Mouse (Mus musculus) liver, adult 2 months (tissue): Measurements from ENCODE around the gene Spata48. TPM values are rescaled to one million over a fixed set of nuclear protein-coding genes. Genes with fewer than 3 reads are reported as not detected.

Source experiments
- DNase-seq: peaks from one replicate; pipeline ENCODE4 v3.0.0-alpha.2; 2011; ENCODE audit warnings: low read depth, low spot score; ENCODE audit errors: extremely low read depth
- H3K27ac ChIP-seq: fragments of 200-500 bp; replicated peaks from 2 replicates; pipeline ENCODE4 v1.5.1; 2012; ENCODE audit warnings: low read depth, mild to moderate bottlenecking, control low read depth, inconsistent platforms, low read length; ENCODE audit not compliant: insufficient read depth
- H3K27me3 ChIP-seq: fragments of 200-500 bp; 2 replicates; pipeline ENCODE4 v1.6.1; 2012; ENCODE audit warnings: mild to moderate bottlenecking, moderate library complexity, low read length, inconsistent platforms; ENCODE audit not compliant: control insufficient read depth, insufficient read depth
- H3K36me3 ChIP-seq: fragments of 200-500 bp; 2 replicates; pipeline ENCODE4 v1.6.1; 2012; ENCODE audit warnings: low read length, inconsistent platforms; ENCODE audit not compliant: control insufficient read depth, insufficient read depth
- H3K4me1 ChIP-seq: fragments of 200-500 bp; 2 replicates; pipeline ENCODE4 v1.6.1; 2011; ENCODE audit warnings: low read length; ENCODE audit not compliant: control insufficient read depth, insufficient read depth
- H3K4me3 ChIP-seq: fragments of 200-500 bp; 2 replicates; pipeline ENCODE4 v1.5.1; 2011; ENCODE audit warnings: low read depth, mild to moderate bottlenecking, control low read depth, low read length, moderate library complexity; ENCODE audit not compliant: insufficient read depth
- H3K79me2 ChIP-seq: fragments of 200-500 bp; 2 replicates; pipeline ENCODE4 v1.6.1; 2012; ENCODE audit warnings: inconsistent platforms, mild to moderate bottlenecking, low read length, moderate library complexity; ENCODE audit not compliant: control insufficient read depth, insufficient read depth
- H3K9ac ChIP-seq: fragments of 200-500 bp; 2 replicates; pipeline ENCODE4 v1.6.1; 2012; ENCODE audit warnings: low read depth, mild to moderate bottlenecking, control low read depth, inconsistent platforms, low read length
- CTCF ChIP-seq: fragments of 200-500 bp; IDR thresholded peaks from 2 replicates; pipeline ENCODE4 v1.5.1; 2011; ENCODE audit warnings: low read depth, low read length, control low read depth
- POLR2A ChIP-seq: fragments of 200-500 bp; IDR thresholded peaks from 2 replicates; pipeline ENCODE4 v1.6.1; 2011; ENCODE audit warnings: low read length, control low read depth; ENCODE audit not compliant: insufficient read depth; ENCODE audit errors: extremely low read depth
- WGBS: fragments of 180-500 bp; shearing (Covaris S2); methylation state at CpG from one replicate; pipeline ENCODE4 v1.1.7; 2018; 5-methylcytosine and 5-hydroxymethylcytosine counted together
- polyA plus RNA-seq: library from polyadenylated mRNA; depleted of rRNA; stranded (reverse); fragments of >200 nt; gene quantifications from 2 replicates; pipeline ENCODE4 v1.2.3, GENCODE M21; 2012
- total RNA-seq: library from RNA; depleted of rRNA; stranded (reverse); fragments of >200 nt; gene quantifications from 2 replicates; pipeline ENCODE4 v1.2.3, GENCODE M21; 2014

The Spata48 gene
- total and polyA plus RNA-seq, 2 experiments, result not detected

- no peaks in the 10 kb centered on the region for H3K79me2 ChIP-seq
- 65% methylated on average over 5 of the region's 5 CpGs for WGBS
- no peaks in the 10 kb centered on the region for H3K36me3 ChIP-seq
- H3K27me3 ChIP-seq, result no peaks in the 10 kb centered on the region
- no peaks in the 10 kb centered on the region for H3K4me1 ChIP-seq
- no peak overlapping the region for H3K4me3 ChIP-seq
- TF ChIP-seq POLR2A (no peak), CTCF (no peak)
- no peak overlapping the region for H3K27ac ChIP-seq
- H3K9ac ChIP-seq, result no peak overlapping the region
- DNase-seq, result no peak
Observed at GRCm38 (mm10) chr11:11521908-11522441, 60.1 kb downstream of the Spata48 start.

- Histone ChIP-seq H3K4me3 (no peak overlapping the region), H3K9ac (no peak overlapping the region), H3K27ac (no peak overlapping the region), H3K27me3 (no peaks in the 10 kb centered on the region), H3K4me1 (no peaks in the 10 kb centered on the region), H3K79me2 (no peaks in the 10 kb centered on the region), H3K36me3 (no peaks in the 10 kb centered on the region)
- TF ChIP-seq POLR2A (no peak), CTCF (no peak)
- 74% methylated on average over 11 of the region's 11 CpGs for WGBS
- no peak for DNase-seq
Observed at GRCm38 (mm10) chr11:11528760-11529159, 66.9 kb downstream of the Spata48 start.

- H3K79me2 ChIP-seq, result no peaks in the 10 kb centered on the region
- no peaks in the 10 kb centered on the region for H3K36me3 ChIP-seq
- no peaks in the 10 kb centered on the region for H3K4me1 ChIP-seq
- no peak for DNase-seq
- H3K9ac ChIP-seq, result no peak overlapping the region
- no peak for TF ChIP-seq POLR2A
- TF ChIP-seq CTCF, result no peak
- WGBS, result 67% methylated on average over 6 of the region's 6 CpGs
- H3K4me3 ChIP-seq, result no peak overlapping the region
- no peaks in the 10 kb centered on the region for H3K27me3 ChIP-seq
- H3K27ac ChIP-seq, result no peak overlapping the region
Observed at GRCm38 (mm10) chr11:11529165-11529564, 67.3 kb downstream of the Spata48 start.

GRCm38 (mm10) chr11:11530126-11530525 lies 68.2 kb downstream of the Spata48 start:
- no peak overlapping the region for H3K27ac ChIP-seq
- no peaks in the 10 kb centered on the region for H3K27me3 ChIP-seq
- WGBS, result 84% methylated on average over 2 of the region's 2 CpGs
- no peak overlapping the region for H3K4me3 ChIP-seq
- no peaks in the 10 kb centered on the region for H3K79me2 ChIP-seq
- H3K36me3 ChIP-seq, result no peaks in the 10 kb centered on the region
- H3K9ac ChIP-seq, result no peak overlapping the region
- DNase-seq, result no peak
- TF ChIP-seq CTCF (no peak), POLR2A (no peak)
- no peaks in the 10 kb centered on the region for H3K4me1 ChIP-seq

- TF ChIP-seq POLR2A (no peak), CTCF (no peak)
Observed at GRCm38 (mm10) chr11:11536295-11536694, 74.4 kb downstream of the Spata48 start.

GRCm38 (mm10) chr11:11545948-11546347 lies 84.1 kb downstream of the Spata48 start:
- H3K36me3 ChIP-seq, result no peaks in the 10 kb centered on the region
- no peaks in the 10 kb centered on the region for H3K79me2 ChIP-seq
- DNase-seq, result no peak
- no peak overlapping the region for H3K9ac ChIP-seq
- no peaks in the 10 kb centered on the region for H3K27me3 ChIP-seq
- H3K4me1 ChIP-seq, result no peaks in the 10 kb centered on the region
- WGBS, result 88% methylated on average over 3 of the region's 3 CpGs
- TF ChIP-seq POLR2A (no peak), CTCF (no peak)
- no peak overlapping the region for H3K4me3 ChIP-seq
- H3K27ac ChIP-seq, result no peak overlapping the region

More at GRCm38 (mm10) chr11:11536295-11536694, 74.4 kb downstream of the Spata48 start:
- Histone ChIP-seq H3K4me3 (no peak overlapping the region), H3K4me1 (no peaks in the 10 kb centered on the region; the same call in 1 of the 2 replicates), H3K9ac (no peak overlapping the region), H3K27me3 (no peaks in the 10 kb centered on the region), H3K27ac (no peak overlapping the region), H3K79me2 (no peaks in the 10 kb centered on the region), H3K36me3 (no peaks in the 10 kb centered on the region)
- 70% methylated on average over 1 of the region's 1 CpGs for WGBS
- DNase-seq, result no peak
